Mouse (Mus musculus): Measurements from ENCODE around the gene Chd3.

Gene Chd3

DNA sequence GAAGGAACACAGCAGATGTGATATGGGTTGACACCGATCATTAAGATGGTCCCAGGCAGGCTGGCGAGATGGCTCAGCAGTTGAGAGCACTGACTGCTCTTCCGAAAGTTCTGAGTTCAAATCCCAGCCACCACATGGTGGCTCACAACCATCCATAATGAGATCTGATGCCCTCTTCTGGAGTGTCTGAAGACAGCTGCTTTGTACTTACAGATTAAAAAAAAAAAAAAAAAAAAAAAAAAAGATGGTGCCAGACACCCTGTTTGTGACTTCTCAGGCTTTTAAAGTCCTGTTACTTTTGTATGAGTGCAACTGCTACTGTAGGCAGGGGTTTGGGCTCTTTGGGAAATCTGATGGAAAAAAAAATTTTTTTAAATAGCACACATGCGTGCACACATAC, 19.5 kb upstream of the Chd3 start:
- DNase-seq = no peak

DNA sequence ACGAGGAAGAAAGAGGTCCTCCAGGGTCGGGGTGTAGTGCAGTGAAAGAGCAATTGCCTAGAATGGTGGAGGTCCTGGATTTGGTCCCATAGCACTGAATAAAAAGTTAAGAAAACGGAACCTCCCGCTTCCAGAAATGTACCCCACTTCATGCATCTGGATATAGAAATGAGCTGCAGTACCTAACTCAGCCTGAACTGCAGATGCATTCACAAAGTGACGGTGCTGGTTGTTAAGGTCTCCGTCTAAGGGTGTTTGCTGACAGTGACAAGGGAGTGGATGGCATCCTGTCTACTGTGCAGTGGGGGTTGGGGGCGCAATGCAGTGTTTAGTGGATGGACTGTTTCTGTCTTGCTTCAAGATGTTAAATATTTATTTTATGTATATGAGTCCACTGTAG, 17.6 kb upstream of the Chd3 start:
- DNase-seq = no peak

DNA sequence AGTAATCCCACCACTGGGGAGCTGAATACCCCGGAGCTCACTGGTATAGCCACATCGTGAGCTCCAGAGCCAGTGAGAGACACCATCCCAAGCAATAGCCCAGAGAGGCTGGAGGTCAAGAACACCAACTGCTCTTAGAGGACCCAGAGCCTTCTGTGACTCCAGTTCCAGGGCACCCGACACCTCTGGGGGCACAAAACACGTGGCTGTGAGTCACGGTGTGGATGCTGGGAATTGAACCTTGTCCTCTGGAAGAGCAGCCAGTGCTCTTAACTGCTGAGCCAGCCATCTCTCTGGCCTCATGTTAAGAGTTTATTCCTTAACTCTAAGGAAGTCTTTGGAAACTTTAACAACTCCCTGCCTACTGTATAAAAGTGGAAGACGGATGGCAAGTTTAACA, 15.8 kb upstream of the Chd3 start:
- no peak for DNase-seq

DNA sequence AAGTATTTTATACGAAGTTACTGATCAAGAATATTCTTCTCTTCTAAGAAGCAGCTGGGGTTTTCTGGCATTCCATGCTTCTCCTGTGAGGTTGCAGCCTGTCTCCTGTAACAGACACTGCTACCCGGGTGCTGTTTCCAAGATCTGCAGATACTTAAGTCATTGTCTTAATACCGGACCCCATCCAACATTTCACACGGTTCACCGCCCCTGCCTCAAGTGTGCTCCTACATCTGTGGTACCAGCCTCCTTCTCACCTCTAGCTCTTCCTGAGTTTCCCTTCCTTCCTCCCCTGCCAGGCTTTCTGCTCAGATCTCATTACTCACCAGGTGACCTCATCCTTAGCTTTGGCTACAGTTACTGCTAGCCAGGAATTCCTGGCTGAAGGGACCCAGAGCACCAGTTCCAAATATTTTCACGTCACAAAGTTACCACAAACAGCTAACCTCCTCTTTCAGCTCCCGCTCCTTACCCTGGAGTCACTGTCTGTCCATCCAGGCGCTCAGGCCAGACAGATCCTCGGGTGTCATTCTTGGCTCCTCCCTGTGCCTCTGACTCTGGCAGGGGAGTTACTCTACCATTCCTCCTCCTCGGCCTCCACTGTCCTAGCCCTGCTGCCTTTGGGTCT, 13.4 kb upstream of the Chd3 start:
- no peak for DNase-seq

DNA sequence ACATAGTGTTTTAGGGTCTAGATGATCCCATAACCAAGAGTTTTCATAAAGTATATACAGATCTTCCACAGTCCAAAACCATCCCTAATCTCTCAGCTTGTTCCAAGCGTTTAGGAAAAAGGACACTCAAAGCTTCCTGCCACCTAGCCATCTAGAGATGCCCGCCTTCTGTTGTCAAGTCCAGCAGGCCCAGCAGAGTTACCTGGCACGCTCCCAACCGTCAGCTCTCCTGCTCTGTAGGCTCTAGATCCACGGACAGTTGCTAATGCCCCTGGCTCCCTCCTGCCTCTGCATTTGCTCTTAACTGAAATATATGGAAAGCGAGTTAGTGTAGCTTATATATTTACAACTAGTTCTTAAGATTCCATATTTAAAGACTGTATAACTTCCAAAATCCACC, 12.2 kb upstream of the Chd3 start:
- DNase-seq = no peak

DNA sequence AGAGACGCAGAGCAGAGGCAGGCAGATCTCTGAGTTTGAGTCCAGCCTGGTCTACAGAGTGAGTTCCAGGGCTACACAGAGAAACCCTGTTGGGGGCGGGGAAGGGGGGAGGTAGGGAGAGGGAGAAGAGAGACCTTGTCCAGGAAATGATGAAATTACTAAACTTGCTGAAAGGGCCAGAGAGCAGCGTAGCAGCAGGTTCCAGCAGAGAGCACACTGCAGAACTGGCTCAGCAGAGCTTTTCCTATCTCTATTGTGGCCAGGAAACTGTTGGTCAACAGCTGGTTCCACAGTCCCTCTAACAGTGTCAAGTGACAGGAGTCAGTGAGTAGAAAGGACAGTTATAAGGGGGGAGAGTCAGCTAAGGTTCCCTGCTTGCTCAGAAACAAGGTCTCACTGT, 10.4 kb upstream of the Chd3 start:
- no peak for DNase-seq

DNA sequence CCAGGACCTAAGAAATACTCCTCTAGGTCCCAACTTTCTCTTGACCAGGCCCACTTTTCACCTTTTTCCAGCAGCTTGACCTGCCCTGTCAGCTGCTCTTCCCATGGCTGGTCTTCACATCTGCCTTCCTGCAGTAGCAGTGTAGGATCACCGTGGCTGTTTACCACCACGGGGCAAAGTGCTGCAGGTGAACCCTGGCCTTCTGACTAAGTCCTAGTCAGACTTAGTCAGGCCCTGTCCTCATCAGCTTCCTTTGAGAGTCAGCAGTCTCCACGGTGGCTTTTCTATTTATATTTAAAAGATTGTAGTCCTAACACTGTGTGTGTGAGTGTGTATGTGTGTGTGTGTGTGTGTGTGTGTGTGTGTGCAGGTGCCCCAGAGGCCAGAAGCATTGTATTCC, 8.6 kb upstream of the Chd3 start:
- DNase-seq = no peak

DNA sequence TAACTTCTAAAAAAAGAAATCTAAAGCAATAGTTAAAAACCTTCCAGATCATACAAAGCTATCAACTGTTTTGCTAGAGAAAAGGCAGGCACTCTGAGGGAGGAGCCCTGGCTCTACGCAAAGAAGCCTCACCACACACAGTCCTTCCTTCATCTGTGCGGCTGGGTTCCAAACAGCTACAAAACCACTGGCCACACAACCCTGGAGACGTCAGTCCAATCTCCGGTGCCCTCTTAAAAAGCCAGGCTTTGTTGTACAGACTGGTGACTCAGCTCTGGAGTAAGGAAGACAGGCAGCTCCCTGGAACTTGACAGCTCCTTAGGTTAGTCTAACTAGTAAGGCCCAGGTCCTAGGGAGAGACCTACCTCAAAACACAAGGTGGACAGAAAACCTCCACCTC, 6.4 kb upstream of the Chd3 start:
- DNase-seq = no peak

DNA sequence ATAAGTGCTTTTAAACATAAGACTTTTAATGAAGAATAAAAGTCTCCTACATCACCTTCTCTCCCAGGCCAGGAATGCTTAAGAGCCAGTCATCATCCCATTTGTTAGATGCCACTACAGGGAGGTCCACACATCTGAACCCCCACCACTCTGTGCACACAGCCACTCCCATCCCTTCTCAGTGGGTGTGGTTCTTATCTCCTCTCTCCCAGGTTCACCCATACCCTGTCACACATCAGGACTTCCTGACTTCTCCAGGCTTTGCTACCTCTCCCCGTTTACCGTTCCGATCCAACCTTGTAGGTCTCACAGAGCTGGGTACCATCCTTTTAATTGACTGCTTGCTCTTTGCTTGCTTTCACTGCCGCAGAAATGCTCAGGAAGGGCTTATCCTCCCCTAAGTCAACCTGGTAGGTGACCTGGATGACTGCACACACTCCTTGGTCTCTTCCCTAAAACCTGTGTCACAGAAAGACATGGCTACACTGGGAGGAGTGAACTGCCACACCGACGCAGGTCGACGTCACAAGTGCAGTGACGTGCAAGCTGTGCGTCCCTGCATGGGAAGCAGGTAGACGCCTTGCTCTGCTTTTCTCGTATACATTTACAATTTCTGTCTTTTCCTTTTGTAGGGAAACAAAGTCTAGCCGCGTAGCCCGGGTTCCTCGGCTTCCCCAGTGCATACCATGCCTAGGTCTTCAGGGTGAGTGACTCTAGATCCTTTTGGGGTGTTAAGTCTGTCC, 4.2 kb upstream of the Chd3 start:
- no peak for DNase-seq

DNA sequence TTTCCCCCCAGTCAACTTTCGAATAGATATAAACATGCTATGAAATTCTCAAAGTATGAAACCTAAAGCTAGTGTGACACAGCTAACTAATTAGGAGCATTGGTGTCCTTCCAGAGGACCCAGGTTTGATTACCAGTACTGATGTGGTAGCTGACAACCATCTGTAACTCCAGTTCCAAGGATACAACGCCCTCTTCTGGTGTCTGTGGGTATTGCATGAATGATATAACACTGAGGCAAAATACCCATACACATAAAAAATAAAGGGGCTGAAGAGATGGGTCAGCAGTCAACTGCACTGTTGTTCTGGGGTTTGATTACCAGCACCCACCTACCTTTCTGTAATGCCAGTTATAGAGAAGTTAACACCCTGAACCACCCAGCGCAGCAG, 3.6 kb upstream of the Chd3 start:
- DNase-seq = no peak

DNA sequence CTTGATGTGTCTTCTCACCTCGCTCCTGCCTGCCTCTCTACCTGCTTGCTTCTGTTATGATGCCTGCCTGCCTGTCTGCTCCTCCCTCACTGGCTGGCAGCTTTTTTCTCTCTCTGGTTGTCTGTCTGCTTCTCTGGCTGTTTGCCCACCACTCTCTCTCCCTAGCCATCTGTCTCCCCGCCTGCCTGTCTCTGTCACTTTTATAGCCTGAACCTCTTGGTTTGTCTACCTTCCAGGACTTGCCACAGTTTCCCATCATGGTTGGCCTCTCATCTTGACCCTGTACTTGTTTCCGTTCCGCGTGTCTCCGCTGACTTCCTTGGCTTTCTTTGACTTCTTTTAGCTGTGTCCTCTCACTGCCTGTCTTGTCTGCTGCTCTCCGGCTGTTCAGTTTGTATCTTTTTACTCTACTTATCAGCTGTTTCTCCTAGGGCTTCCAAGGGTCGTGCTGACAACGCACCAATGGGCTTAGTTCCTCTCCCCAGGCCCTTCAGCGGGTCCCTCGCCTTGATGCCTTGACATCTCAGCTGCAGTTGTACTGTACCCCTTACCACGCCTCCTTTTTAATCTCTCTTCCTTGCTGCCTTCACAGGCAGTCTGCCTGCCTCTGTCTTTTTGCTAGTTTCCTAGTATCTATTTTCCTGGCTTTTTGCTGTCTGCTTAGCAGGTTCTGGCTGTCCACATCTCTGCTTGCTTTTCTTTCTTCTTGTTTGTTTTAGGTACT, 3.0 kb upstream of the Chd3 start:
- DNase-seq = peak in 1 of 2 experiments; percentile 20

DNA sequence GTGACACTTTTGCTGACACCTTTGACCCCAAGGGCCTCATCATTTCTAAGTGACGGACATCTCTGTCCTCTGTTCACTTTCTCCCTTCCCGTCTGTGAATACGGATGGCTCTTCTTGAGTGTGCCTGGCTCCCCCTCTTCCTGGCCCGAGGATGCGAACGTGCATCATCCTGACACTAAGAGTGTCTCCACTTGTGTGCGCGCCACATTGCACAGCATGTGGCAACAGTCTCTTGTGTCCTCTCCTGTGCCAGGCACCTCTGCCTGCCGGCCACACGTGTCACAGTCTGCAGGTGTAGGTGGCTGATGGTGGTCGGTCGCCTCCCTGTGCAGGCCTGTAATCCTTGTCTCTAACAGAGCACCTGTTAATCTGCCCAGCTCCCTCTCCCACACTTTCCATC, 2.4 kb upstream of the Chd3 start:
- no peak for DNase-seq

DNA sequence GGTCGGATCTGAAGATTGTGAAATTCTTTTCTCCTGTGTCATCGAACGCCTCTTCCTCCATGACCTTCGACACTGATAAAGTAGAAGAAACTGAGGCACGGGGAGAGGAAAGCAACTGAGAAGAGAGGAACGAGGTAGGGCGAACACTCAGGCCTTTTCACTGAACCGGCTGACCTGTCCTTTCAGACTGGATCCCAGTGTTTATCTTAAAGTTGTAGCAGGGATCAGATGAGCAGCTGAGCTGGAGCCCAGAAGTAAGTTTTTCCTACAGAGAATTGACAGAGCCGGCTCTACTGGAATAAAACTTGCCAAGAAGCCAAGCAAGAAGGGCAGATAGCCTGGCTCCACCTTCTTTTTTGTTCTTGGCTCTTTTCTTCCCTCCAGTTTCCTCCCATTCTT, 1.6 kb upstream of the Chd3 start:
- no peak for DNase-seq

DNA sequence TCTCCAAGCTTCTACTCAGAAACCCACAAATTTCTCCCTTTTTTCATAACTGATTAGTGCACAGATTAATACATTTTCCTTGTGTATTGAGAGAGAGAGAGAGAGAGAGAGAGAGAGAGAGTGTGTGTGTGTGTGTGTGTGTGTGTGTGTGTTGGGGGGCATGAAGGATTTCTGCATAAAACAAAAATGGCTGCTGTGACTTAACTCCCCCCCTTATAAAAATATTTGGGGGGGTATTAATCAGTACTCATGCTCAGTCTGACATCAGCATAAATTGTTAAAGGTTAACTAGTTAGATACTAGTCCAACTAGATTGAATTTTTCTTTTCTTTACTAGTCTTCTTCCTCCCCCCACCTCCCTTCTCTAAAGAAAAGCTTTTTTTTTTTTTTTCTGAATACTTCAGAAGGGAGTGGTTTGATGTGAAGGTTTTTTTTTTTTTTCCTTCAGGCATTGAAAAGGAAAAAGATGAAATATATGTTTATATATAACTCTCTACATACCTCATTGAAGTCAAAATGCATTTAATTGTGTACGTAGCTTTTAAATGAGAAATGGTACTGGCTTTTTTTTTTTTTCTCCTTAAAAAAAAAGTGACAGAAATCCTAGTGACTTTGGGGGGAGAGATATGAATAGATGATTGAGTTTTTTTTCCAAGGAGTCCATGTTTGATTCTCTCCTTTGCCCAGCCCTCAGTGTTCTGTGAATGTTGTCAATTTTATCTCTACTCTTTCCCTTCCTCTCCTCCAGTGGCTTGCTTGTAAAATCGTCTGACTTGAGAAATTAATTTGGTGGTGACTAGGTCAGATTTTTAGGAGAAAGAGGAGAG, 997 bp upstream of the Chd3 start:
- no peak for DNase-seq

DNA sequence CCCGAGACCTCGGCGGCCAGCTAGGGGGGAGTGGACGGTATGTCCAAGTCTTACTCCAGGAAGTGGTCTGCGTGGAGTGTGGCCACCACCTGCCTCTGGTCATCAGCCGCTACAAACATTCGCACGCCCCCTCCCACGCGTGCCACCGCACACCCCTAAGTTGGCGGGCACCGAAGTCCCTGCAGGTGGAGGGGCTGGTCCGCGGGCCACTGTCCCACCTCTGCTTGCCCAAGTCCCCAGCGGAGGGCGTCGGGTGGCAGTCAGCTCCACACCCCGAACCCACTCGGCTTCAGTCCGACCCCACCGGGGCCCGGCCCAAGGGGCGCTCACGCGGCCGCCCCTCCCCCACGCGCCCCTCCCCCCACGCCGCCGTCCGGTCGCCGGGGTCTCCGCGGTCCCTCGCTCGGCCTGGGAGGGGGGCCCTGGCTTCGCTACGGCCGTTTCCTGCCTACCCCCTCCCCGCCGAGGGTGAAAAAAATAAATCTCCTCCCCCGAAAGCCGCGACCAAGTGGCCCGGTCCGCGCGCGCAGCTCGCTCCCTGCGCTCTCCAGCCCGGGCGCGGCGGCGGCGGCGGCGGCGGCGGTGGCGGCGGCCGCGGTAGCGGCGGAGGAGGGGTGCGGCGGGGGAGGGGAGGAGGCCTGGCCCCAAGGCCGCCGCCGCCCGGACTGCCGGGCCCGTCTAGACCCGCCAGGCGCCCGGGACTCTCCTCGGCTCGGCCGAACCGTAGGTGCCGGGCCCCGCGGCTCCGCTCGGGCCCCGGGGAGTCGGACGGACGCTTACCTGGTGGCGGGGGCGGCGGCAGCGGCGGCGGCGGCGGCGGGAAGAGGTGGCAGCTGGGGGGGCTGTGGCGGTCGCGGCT, 621 bp downstream of the Chd3 start:
- peak; percentile 45 to 64 for DNase-seq

DNA sequence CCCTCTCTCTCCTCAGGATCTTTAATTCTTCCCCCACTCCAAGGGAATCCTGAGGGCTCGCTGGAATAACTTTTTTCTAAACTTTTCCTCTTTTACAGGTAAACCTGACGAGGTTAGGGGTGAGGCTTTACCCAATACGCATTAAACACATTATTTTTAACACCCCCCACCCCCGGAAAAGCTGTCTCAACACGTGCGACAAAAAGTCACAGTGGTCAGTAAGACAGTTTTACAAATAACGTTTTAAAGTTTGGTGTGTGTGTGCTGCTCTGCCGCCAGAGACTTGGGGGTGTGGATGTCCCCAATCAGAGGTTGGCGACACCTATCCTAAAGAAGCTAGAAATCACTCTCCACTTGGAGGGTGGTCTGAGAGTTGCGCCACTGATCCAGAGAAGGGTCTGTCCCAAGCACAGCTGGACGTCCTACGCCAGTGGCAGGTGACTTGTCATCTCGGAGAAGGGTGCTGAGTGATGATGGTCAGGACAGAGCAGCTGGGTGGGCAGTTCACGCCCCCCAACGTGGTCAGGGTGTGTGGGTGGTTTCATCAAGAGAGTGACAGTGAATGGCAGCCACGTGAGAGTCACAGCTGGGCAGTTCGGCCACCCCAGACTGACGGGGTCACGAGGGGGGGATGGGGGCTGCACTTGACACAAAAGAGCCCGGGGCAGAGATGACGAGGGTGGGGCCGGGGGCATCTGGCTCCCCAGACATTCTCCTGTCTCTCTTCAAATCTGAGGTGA, 1.4 kb downstream of the Chd3 start:
- no peak for DNase-seq

DNA sequence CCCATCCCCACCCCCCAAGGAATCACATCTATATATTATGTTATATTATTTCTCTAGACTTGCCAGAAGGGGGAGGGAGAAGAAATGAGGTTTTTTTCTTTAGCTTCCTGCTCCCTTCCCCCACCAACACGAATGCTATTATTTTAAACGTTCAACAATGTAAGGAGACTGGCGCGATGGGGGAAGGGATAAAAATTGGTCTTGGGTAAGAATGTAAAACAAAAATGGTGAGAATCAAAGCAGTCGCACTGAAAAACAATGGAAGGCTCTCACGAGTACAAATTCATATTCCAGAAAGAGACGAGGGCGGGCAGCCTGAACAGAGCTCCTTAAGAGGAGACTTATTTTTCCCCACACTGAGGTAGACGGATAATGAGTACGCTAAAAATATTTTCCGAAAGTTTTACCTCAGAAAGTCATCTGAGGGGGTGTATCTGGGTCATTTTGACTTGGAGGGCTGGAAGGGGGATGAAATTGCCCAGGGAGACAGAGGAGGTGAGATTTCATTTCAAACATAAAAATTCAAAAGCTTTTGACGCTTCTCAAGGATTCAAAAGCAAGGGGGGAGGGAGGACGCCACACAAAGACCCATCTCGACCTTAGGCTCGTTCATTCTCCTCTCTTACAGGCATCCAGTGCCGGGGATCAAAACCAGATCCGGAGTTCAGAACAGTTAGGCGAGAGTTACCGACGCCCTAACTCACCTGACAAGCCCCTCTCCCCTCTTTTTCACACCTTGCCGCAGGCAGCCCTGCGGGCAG, 2.2 kb downstream of the Chd3 start:
- peak in 1 of 2 experiments; percentile 47 for DNase-seq

DNA sequence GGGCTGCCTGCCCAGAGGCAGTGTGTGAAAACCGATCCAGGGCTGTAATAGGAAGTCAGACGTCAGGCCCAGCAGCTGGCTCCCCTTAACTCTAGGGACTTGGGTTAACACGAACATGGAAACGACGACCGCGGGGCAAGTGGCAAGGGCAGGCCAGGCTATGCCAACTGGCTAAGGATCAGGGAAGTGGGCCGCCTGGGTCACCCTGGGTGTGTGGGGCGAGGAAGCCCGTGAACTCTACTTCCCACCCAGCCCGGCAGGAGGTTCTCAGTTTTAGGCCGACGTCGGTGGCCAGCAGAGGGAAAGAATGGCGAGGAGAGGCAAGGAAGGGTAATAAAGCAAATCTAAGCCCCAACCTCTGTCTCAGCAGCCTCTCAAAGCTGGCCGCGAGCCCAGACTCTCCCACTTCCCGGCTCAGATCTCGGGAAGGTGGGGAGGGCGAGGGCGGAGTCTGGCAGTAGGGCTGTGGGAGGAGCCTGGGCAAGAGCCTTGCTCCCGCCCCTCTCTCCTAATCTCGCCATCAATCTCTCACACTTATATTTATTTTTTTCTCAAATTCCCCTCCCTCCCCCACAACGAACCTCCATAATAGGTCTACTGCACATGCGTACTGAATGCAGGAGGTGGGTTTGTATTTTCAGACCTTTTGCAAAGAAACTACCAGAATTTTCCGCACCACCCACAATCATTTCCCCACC, 2.9 kb downstream of the Chd3 start:
- DNase-seq = peak; percentile 87 to 91

DNA sequence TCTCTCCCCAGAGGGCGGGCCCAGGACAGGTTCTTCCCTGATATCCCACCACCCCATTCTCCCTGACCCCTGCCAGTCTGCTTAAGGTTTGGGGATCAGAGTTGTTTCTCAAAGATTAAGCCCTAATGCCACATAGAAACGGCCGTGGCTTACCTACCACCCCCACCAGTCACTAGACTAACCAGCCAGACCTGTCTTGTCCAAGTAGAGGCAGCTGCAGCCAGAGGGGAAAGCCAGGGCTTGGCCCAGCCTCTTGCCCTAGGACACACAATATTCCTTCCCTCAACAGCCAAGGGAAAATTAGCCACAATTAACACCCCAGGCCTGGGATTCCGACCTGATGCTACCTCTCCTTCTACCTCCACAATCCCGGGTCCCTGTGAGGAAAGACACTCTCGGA, 3.5 kb downstream of the Chd3 start:
- no peak for DNase-seq

DNA sequence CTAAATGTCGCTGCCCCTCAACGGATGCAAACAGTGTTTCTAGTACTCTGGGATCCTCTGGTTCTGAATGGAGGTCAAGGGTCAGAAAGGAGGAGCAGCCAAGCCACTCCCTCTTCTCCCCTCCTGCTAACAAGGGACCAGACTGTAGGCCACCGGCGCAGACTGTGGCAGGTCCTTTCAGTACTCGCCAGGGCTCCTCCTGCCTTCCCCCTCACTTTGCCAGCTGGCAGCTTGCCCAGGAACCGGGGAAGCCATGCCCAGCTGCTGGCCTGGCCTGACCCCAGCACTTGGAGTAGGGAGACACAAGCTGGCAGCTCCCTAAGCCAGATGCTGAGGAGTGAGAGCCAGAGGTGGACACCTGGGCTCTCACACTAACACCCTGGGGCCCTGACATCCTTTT, 4.3 kb downstream of the Chd3 start:
- peak; percentile 24 to 40 for DNase-seq
